Mouse (Mus musculus) CD4-positive, CD25-positive, alpha-beta regulatory T cell, adult 4 months (primary cell): Measurements from ENCODE around the gene Cnpy3. TPM values are rescaled to one million over a fixed set of nuclear protein-coding genes. Genes with fewer than 3 reads are reported as not detected.
A peak's percentile ranks its signal among the peaks of the same experiment; 100 is the strongest.

Experiments used
- ATAC-seq: one replicate; pipeline ENCODE4 v1.8.0; 2017
- polyA plus RNA-seq, 2 experiments: library from polyadenylated mRNA; unstranded; fragments of 100-300 nt; shearing (Covaris generic); gene quantifications; one replicate each; pipeline ENCODE4 v1.2.1; 2017

Gene Cnpy3
- polyA plus RNA-seq, 2 experiments from 2014 or later = 24.4 to 25.5 TPM

GRCm38 (mm10) chr17:46763544-46763943 lies 11.5 kb upstream of the Cnpy3 start, which contains the start of gene Ptcra:
Gene Ptcra (minus strand): TSS chr17:46763712.
- no peak for ATAC-seq

- ATAC-seq = no peak
Observed at GRCm38 (mm10) chr17:46758753-46759152, 6.7 kb upstream of the Cnpy3 start.

- peak; percentile 33 for ATAC-seq
Observed at GRCm38 (mm10) chr17:46751056-46751793, 789 bp downstream of the Cnpy3 start.

- no peak for ATAC-seq
Observed at GRCm38 (mm10) chr17:46750580-46750979, 1.4 kb downstream of the Cnpy3 start.

GRCm38 (mm10) chr17:46749282-46749681 lies 2.7 kb downstream of the Cnpy3 start:
- no peak for ATAC-seq

GRCm38 (mm10) chr17:46747806-46748205 lies 4.2 kb downstream of the Cnpy3 start:
- no peak for ATAC-seq

GRCm38 (mm10) chr17:46747234-46747633 lies 4.8 kb downstream of the Cnpy3 start:
- ATAC-seq = no peak

- no peak for ATAC-seq
Observed at GRCm38 (mm10) chr17:46745506-46745905, 6.5 kb downstream of the Cnpy3 start.

- ATAC-seq = no peak
Observed at GRCm38 (mm10) chr17:46742986-46743385, 9.0 kb downstream of the Cnpy3 start.

GRCm38 (mm10) chr17:46741305-46741704 lies 10.7 kb downstream of the Cnpy3 start:
- no peak for ATAC-seq

GRCm38 (mm10) chr17:46736160-46736559 lies 15.9 kb downstream of the Cnpy3 start:
- ATAC-seq = no peak

GRCm38 (mm10) chr17:46735287-46735686 lies 16.7 kb downstream of the Cnpy3 start:
- no peak for ATAC-seq

- no peak for ATAC-seq
Observed at GRCm38 (mm10) chr17:46734055-46734454, 18.0 kb downstream of the Cnpy3 start.

- ATAC-seq = no peak
Observed at GRCm38 (mm10) chr17:46728904-46729318, 23.1 kb downstream of the Cnpy3 start, which contains the start of gene Gnmt. Gene Gnmt (minus strand): TSS chr17:46729168.

- no peak for ATAC-seq
Observed at GRCm38 (mm10) chr17:46728496-46728895, 23.5 kb downstream of the Cnpy3 start.

GRCm38 (mm10) chr17:46728021-46728420 lies 24.0 kb downstream of the Cnpy3 start:
- no peak for ATAC-seq

GRCm38 (mm10) chr17:46727271-46727670 lies 24.7 kb downstream of the Cnpy3 start:
- ATAC-seq = no peak

- no peak for ATAC-seq
Observed at GRCm38 (mm10) chr17:46725731-46726645, 26.0 kb downstream of the Cnpy3 start.

GRCm38 (mm10) chr17:46725273-46725672 lies 26.7 kb downstream of the Cnpy3 start:
- peak; percentile 69 for ATAC-seq

GRCm38 (mm10) chr17:46724477-46725084 lies 27.4 kb downstream of the Cnpy3 start:
- ATAC-seq = no peak

GRCm38 (mm10) chr17:46721077-46721476 lies 30.9 kb downstream of the Cnpy3 start:
- ATAC-seq = no peak

- no peak for ATAC-seq
Observed at GRCm38 (mm10) chr17:46714756-46715481, 37.1 kb downstream of the Cnpy3 start.
